Mouse (Mus musculus) lung, adult 2 months (tissue): ENCODE data around the gene Gm49318.

Experiments
- CTCF ChIP-seq: fragments of 200-500 bp; IDR thresholded peaks from 2 replicates; pipeline ENCODE4 v1.5.1; 2011; ENCODE audit warnings: mild to moderate bottlenecking, low read length, control low read depth; ENCODE audit not compliant: insufficient read depth
- POLR2A ChIP-seq: fragments of 200-500 bp; IDR thresholded peaks from 2 replicates; pipeline ENCODE4 v1.6.1; 2011; ENCODE audit warnings: low read depth, mild to moderate bottlenecking, control low read depth, low read length, borderline replicate concordance; ENCODE audit errors: extremely low read depth

DNA sequence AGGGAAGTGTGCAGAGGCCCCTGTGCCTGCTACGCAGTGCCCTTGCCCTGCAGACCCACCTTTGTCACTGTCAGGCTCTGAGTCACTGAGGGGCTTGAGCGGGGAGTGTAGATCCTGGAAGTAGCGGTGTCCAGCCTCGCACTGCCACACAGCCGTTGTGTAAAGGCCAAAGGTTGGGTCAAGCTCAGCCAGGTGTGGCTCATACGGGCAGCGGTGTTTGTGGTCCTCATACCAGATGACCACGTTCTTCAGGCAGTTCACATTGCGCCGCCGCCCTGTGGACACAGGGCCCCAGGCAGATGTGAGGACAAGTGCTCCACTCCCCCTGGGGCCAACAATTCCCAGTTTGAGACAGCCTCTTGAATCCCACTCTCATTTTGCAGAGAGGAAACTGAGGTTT lies 5.4 kb downstream of the Gm49318 start:
- TF ChIP-seq POLR2A (no peak), CTCF (no peak)
